Mouse (Mus musculus) forebrain, embryonic 13.5 days (tissue): ENCODE results near the gene Isl2. TPM values are rescaled to one million over a fixed set of nuclear protein-coding genes. Genes with fewer than 3 reads are reported as not detected.

ENCODE experiments used
- ATAC-seq: fragments of 200-750 bp; cut with Nextera tagmentation; 2 replicates; pipeline ENCODE4 v1.8.0; 2017
- H3K27ac ChIP-seq: fragments of 300-500 bp; sonication (generic); 2 replicates; pipeline ENCODE4 v1.5.1; 2015; ENCODE audit warnings: inconsistent platforms, mild to moderate bottlenecking, moderate library complexity
- H3K27me3 ChIP-seq: fragments of 300-500 bp; sonication (generic); 2 replicates; pipeline ENCODE4 v1.6.1; 2015; ENCODE audit warnings: mild to moderate bottlenecking, inconsistent platforms
- H3K36me3 ChIP-seq: fragments of 300-500 bp; sonication (generic); 2 replicates; pipeline ENCODE4 v1.6.1; 2015; ENCODE audit warnings: mild to moderate bottlenecking, inconsistent platforms; ENCODE audit not compliant: poor library complexity, severe bottlenecking
- H3K4me1 ChIP-seq: fragments of 300-500 bp; sonication (generic); 2 replicates; pipeline ENCODE4 v1.6.1; 2015; ENCODE audit warnings: inconsistent platforms
- H3K4me2 ChIP-seq: fragments of 300-500 bp; sonication (generic); 2 replicates; pipeline ENCODE4 v1.6.1; 2015; ENCODE audit warnings: inconsistent platforms, mild to moderate bottlenecking, moderate library complexity
- H3K4me3 ChIP-seq: fragments of 300-500 bp; sonication (generic); 2 replicates; pipeline ENCODE4 v1.5.1; 2015; ENCODE audit warnings: mild to moderate bottlenecking, inconsistent platforms
- H3K9ac ChIP-seq: fragments of 300-500 bp; sonication (generic); 2 replicates; pipeline ENCODE4 v1.6.1; 2015; ENCODE audit warnings: mild to moderate bottlenecking, inconsistent platforms
- H3K9me3 ChIP-seq: fragments of 300-500 bp; sonication (generic); replicated peaks from 2 replicates; pipeline ENCODE4 v1.6.1; 2016; ENCODE audit warnings: inconsistent platforms
- WGBS: fragments of 180-500 bp; shearing (Covaris S2); methylation state at CpG from one replicate; pipeline ENCODE4 v1.1.7; 2015; 5-methylcytosine and 5-hydroxymethylcytosine counted together
- polyA plus RNA-seq: library from polyadenylated mRNA; unstranded; fragments of >200 nt; fragmentation: Nextera tagmentation; extraction: Ambion mirVana; gene quantifications from 2 replicates; pipeline ENCODE4 v1.2.1, GENCODE M21; 2015

Isl2 gene
- polyA plus RNA-seq, 1 experiment from 2014 or later = not detected

DNA sequence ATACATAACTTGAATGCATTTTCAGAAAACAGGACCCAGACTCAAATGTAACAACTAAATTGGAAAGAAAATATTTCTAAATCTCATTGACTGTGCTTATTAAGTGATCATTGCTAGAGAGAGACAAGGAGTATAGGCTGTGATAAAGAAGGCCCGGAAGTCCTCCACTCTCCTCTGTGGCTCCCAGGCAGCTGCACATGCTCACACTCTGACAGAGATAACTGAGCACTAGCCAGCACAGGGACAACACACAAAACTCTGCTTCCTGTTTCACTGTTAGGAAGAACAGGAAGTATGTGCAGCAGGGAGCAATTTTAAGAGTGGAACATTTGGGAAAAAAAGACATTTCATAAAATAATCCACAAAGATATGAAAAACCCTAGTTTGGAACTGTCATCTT lies 16.5 kb downstream of the Isl2 start:
- H3K27ac ChIP-seq = no peak overlapping the region
- H3K36me3 ChIP-seq = no peaks in the 10 kb centered on the region
- no peak for ATAC-seq
- H3K9ac ChIP-seq = no peak overlapping the region
- no peak overlapping the region for H3K4me2 ChIP-seq
- H3K4me3 ChIP-seq = no peak overlapping the region
- no peaks in the 10 kb centered on the region for H3K9me3 ChIP-seq
- 92% methylated on average over 1 of the region's 1 CpGs for WGBS
- H3K27me3 ChIP-seq = peaks cover 17% of the 10 kb centered on the region
- H3K4me1 ChIP-seq = no peaks in the 10 kb centered on the region

DNA sequence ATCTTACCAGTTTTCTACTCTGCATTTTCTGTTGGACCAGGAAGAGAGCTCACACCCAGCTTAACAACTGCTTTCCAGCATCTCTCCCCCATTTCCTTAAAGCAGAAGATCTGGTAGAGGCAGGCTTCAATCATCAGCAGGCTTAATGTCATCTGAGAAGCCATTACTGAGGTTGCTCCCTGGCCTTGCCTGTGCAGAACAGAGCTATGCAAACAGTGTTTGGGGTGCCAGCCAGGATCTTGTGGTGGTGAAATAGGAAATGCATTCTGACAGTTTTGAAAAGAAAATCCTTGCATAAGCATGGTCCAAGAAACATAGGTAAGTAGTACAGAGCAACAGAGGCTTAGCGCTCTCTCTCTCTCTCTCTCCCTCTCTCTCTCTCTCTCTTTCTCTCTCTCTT lies 22.5 kb downstream of the Isl2 start:
- no peaks in the 10 kb centered on the region for H3K27me3 ChIP-seq
- no peaks in the 10 kb centered on the region for H3K36me3 ChIP-seq
- no peak for ATAC-seq
- no peak overlapping the region for H3K9ac ChIP-seq
- H3K27ac ChIP-seq = no peak overlapping the region
- H3K4me1 ChIP-seq = no peaks in the 10 kb centered on the region
- H3K4me2 ChIP-seq = no peak overlapping the region
- 80% methylated on average over 1 of the region's 1 CpGs for WGBS
- no peaks in the 10 kb centered on the region for H3K9me3 ChIP-seq
- H3K4me3 ChIP-seq = no peak overlapping the region

DNA sequence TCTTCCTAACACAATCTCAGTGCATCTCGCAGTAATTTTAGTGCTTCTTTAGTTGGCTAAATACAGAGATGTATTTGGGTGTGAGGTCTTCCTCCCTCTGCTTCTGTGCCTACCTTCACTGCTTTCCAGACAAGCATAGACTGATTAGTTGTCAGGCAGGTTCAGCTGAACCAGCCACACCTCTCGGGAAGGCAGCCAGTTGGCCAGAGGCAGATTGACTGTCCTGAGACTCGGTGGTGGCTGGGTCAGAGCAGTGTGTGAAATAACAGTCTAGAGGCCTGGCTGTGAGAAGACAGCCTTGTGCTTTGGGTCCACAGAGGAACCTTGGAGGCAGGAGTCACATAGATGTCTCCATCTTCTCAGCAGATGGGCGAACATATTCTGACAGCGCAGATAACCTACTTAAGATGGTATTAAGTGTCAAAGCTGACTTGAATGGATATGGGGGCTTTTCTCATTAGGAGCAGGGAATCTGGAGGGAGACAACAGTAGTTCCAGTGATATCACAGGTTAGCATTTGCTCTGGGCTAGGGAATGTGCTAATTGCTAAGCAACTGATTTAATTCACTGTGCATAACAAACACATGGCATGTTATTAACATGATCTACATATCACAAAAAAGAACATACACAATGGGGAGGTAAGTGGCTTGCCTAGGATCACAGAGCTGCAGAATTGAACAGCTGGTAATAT lies 30.1 kb downstream of the Isl2 start:
- Histone ChIP-seq H3K4me2 (no peak overlapping the region), H3K27ac (peak overlapping the region; percentile 16; the same call in 1 of the 2 replicates), H3K9me3 (no peaks in the 10 kb centered on the region), H3K4me1 (no peaks in the 10 kb centered on the region), H3K36me3 (no peaks in the 10 kb centered on the region), H3K4me3 (no peak overlapping the region), H3K9ac (no peak overlapping the region), H3K27me3 (no peaks in the 10 kb centered on the region)
- 68% methylated on average over 5 of the region's 5 CpGs for WGBS
- 0 out of 2 replicates have a peak, but pooled peaks have one; percentile 45 for ATAC-seq

DNA sequence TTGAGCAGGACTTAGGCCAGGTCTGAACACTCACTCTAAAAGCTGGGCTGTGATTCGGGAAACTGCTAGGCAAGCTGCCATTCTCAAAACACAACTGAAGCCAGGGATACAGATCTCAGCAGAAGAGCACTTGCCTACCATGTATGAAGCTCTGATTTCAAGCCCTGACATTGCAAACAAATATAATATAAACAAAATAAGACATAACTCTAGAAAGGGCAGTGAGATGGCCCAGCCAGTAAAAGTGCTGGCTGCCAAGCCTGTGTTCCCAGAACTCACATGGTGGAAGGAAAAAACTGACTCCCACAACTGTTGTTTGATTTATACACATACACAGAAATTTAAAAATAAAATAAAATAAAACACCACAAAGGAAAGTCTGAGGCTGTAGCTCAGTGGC lies 32.6 kb downstream of the Isl2 start:
- no peak overlapping the region for H3K9ac ChIP-seq
- H3K27me3 ChIP-seq = no peaks in the 10 kb centered on the region
- H3K4me3 ChIP-seq = no peak overlapping the region
- no peaks in the 10 kb centered on the region for H3K9me3 ChIP-seq
- H3K36me3 ChIP-seq = no peaks in the 10 kb centered on the region
- ATAC-seq = no peak
- H3K27ac ChIP-seq = no peak overlapping the region
- H3K4me2 ChIP-seq = no peak overlapping the region
- 93% methylated on average over 1 of the region's 1 CpGs for WGBS
- H3K4me1 ChIP-seq = no peaks in the 10 kb centered on the region

DNA sequence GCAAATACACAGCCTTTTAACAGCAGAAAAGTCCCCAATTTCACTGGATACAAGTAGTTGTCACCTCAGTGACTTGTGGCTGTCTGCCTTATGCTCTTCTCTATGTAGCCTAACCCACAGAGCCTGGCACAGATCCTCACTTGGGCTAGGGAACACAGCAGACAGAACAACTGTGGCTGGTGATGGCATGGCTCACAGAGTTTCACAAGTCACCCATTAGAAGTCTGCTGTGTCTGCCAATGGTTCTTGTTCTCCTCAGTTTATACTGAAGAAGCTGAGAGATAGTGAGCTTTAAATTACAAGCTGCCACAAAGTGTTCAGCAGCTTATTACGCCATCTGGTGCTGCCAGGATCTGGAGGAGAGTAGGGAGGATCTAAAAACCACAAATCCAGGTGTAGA lies 38.1 kb downstream of the Isl2 start:
- Histone ChIP-seq H3K27me3 (no peaks in the 10 kb centered on the region), H3K27ac (no peak overlapping the region), H3K9me3 (no peaks in the 10 kb centered on the region), H3K4me1 (0 out of 2 replicates have a peak, but pooled peaks cover 2% of the 10 kb centered on the region), H3K4me2 (no peak overlapping the region), H3K9ac (no peak overlapping the region), H3K4me3 (no peak overlapping the region), H3K36me3 (no peaks in the 10 kb centered on the region)
- 64% methylated on average over 1 of the region's 1 CpGs for WGBS
- ATAC-seq = no peak

DNA sequence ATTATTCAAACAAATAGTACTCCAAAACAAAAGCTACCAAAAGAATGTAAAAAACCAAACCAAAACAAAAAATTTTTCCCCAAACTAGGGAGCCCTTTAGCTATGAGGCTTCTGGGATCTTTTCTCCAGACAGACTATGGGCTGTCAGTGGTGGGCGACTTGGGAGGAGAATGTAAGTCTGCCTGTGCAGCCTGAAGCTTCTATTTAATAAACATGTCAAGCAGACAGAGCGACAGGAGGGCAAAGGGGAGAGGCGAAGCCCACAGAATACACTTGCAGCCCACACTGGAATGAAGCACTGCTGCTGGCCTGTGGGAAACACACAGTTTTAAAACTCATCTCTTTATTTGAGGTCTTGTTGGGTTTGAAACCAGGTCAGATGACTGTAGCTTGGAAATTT lies 42.9 kb downstream of the Isl2 start:
- ATAC-seq = no peak
- Histone ChIP-seq H3K9ac (no peak overlapping the region), H3K4me3 (no peak overlapping the region), H3K27me3 (no peaks in the 10 kb centered on the region), H3K36me3 (peaks cover 3% of the 10 kb centered on the region; the same call in 1 of the 2 replicates), H3K4me1 (0 out of 2 replicates have a peak, but pooled peaks cover 4% of the 10 kb centered on the region), H3K4me2 (no peak overlapping the region), H3K27ac (no peak overlapping the region), H3K9me3 (no peaks in the 10 kb centered on the region)
- 44% methylated on average over 3 of the region's 3 CpGs for WGBS

DNA sequence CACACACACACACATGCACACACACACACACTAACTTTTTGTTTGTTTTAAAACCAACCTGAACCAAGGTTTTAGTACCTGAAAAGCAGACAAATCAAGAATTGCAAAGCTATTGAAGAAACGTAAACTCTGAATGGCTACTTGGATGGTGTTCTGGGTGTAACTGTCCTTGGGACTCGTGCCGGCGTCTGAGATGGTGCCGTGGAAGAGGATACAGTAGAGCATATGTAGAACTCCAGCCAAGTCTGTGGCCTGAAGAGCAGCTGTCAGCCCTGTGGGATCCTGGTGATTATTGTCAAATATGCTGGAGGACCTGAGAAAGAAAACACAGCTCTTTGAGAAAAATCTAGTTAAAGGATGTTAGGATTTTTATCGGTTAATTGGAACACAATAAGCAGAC lies 47.7 kb downstream of the Isl2 start:
- Histone ChIP-seq H3K27me3 (no peaks in the 10 kb centered on the region), H3K4me1 (0 out of 2 replicates have a peak, but pooled peaks cover 4% of the 10 kb centered on the region), H3K9me3 (no peaks in the 10 kb centered on the region), H3K9ac (no peak overlapping the region), H3K4me3 (no peak overlapping the region), H3K36me3 (peaks cover 3% of the 10 kb centered on the region; the same call in 1 of the 2 replicates), H3K27ac (no peak overlapping the region), H3K4me2 (no peak overlapping the region)
- no peak for ATAC-seq
- WGBS = 92% methylated on average over 6 of the region's 6 CpGs

Other genes with a start within 250 kb of the Isl2 start
- 0.93 and 1.1 TPM in 2 replicates for gene Nrg4, start 211.8 kb upstream of the Isl2 start, polyA plus RNA-seq
- 1.0 TPM in 2 replicates for gene Tmem266, start 211.8 kb upstream of the Isl2 start, polyA plus RNA-seq
- gene Etfa, start 26.4 kb upstream of the Isl2 start, polyA plus RNA-seq = 119 and 129 TPM in 2 replicates